Mouse (Mus musculus): ENCODE results near the gene Rec8. TPM values are rescaled to one million over a fixed set of nuclear protein-coding genes. Genes with fewer than 3 reads are reported as not detected.

Rec8 gene
- polyA plus RNA-seq, 1 experiment from 2014 or later = 14.1 TPM

DNA sequence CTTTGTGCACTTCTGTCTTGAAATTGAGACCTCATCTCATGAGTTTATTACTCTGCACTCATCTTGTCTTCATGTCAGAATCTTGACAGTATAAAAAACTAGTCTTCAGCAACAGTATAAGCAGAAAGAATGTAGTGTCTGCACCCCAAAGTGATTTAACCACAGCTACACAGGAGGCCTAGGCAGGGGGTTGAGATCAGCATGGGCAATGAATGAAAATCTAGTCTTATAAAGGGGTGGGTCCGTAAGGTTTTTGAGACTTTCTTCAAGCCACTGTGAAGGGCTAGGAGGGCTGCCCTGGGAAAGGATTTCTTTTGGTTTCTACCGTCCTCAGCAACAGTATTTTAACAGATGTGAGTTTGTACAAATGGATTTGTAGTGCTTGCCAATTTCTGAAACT, 42.8 kb downstream of the Rec8 start:
- no peaks in the 10 kb centered on the region for H3K9me3 ChIP-seq (replicated peaks; ENCODE audit: control insufficient read depth, low read length)
- H3K9ac ChIP-seq (ENCODE audit: low read depth, low read length) = no peak overlapping the region
- no peaks in the 10 kb centered on the region for H3K27me3 ChIP-seq (ENCODE audit: control insufficient read depth, insufficient read depth, low read length)
- peak overlapping the region; percentile 79 for H3K4me3 ChIP-seq (ENCODE audit: low read depth, low read length)
- peaks cover 17% of the 10 kb centered on the region for H3K36me3 ChIP-seq (ENCODE audit: control insufficient read depth, insufficient read depth, low read length)
- ATAC-seq (replicated peaks; ENCODE audit: insufficient number of reproducible peaks, low FRiP score, low TSS enrichment) = no peak
- H3K27ac ChIP-seq (ENCODE audit: low read depth, low read length) = no peak overlapping the region
- peak overlapping the region; percentile 72 for H3K4me2 ChIP-seq
- 65% methylated on average over 2 of the region's 2 CpGs for WGBS (ENCODE audit: insufficient replicate concordance)
- peaks cover 12% of the 10 kb centered on the region; the same call in 1 of the 2 replicates for H3K4me1 ChIP-seq (ENCODE audit: control insufficient read depth, insufficient read depth, low read length)

GRCm38 (mm10) chr14:55671486-55671832, 53.6 kb downstream of the Rec8 start:
- WGBS (ENCODE audit: insufficient replicate concordance) = 0% methylated on average over 12 of the region's 12 CpGs
- no peaks in the 10 kb centered on the region for H3K9me3 ChIP-seq (replicated peaks; ENCODE audit: control insufficient read depth, low read length)

GRCm38 (mm10) chr14:55671833-55672740, 54.2 kb downstream of the Rec8 start, which contains the start of the genes Gmpr2 and Nedd8:
Gene Gmpr2 (plus strand): TSS chr14:55671941.
Gene Nedd8 (minus strand): TSS chr14:55672124.
- WGBS (ENCODE audit: insufficient replicate concordance) = under 1% methylated on average over 38 of the region's 38 CpGs
- H3K36me3 ChIP-seq (ENCODE audit: control insufficient read depth, insufficient read depth, low read length) = peaks cover 13% of the 10 kb centered on the region
- peak within 1 kb of the TSS; percentile 89 for H3K4me3 ChIP-seq (ENCODE audit: low read depth, low read length)
- H3K27me3 ChIP-seq (ENCODE audit: control insufficient read depth, insufficient read depth, low read length) = no peaks in the 10 kb centered on the region
- H3K9ac ChIP-seq (ENCODE audit: low read depth, low read length) = peak within 1 kb of the TSS; percentile 88
- H3K9me3 ChIP-seq (replicated peaks; ENCODE audit: control insufficient read depth, low read length) = no peaks in the 10 kb centered on the region
- peak within 1 kb of the TSS; percentile 96 for H3K4me2 ChIP-seq
- peaks cover 10% of the 10 kb centered on the region; the same call in 1 of the 2 replicates for H3K4me1 ChIP-seq (ENCODE audit: control insufficient read depth, insufficient read depth, low read length)
- ATAC-seq (replicated peaks; ENCODE audit: insufficient number of reproducible peaks, low FRiP score, low TSS enrichment) = peak; percentile 95
- H3K27ac ChIP-seq (ENCODE audit: low read depth, low read length) = peak within 1 kb of the TSS; percentile 77

More at GRCm38 (mm10) chr14:55671486-55671832, 53.6 kb downstream of the Rec8 start:
- H3K4me3 ChIP-seq (ENCODE audit: low read depth, low read length) = peak overlapping the region; percentile 89
- H3K4me1 ChIP-seq (ENCODE audit: control insufficient read depth, insufficient read depth, low read length) = peaks cover 10% of the 10 kb centered on the region; the same call in 1 of the 2 replicates
- peak overlapping the region; percentile 88 for H3K9ac ChIP-seq (ENCODE audit: low read depth, low read length)
- ATAC-seq (replicated peaks; ENCODE audit: insufficient number of reproducible peaks, low FRiP score, low TSS enrichment) = peak; percentile 43; the same call in 1 of the 2 replicates
- H3K27ac ChIP-seq (ENCODE audit: low read depth, low read length) = peak overlapping the region; percentile 77
- H3K4me2 ChIP-seq = peak overlapping the region; percentile 96
- peaks cover 8% of the 10 kb centered on the region for H3K36me3 ChIP-seq (ENCODE audit: control insufficient read depth, insufficient read depth, low read length)
- no peaks in the 10 kb centered on the region for H3K27me3 ChIP-seq (ENCODE audit: control insufficient read depth, insufficient read depth, low read length)

DNA sequence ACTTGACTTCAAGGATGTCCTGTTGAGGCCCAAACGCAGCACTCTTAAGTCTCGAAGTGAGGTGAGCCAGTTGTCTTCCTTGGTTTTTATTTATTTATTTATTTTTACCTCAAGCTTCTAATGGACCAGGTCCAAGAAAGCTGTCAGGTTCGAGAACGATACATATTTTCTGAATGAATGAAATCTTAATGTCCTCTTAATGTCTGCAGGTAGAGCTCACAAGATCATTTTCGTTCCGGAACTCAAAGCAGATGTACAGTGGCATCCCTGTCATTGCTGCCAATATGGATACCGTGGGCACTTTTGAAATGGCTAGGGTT, 54.9 kb downstream of the Rec8 start:
- peak overlapping the region; percentile 72 for H3K4me2 ChIP-seq
- 80% methylated on average over 7 of the region's 7 CpGs for WGBS (ENCODE audit: insufficient replicate concordance)
- H3K4me1 ChIP-seq (ENCODE audit: control insufficient read depth, insufficient read depth, low read length) = peaks cover 10% of the 10 kb centered on the region; the same call in 1 of the 2 replicates
- no peaks in the 10 kb centered on the region for H3K9me3 ChIP-seq (replicated peaks; ENCODE audit: control insufficient read depth, low read length)
- H3K4me3 ChIP-seq (ENCODE audit: low read depth, low read length) = peak overlapping the region; percentile 89
- peaks cover 16% of the 10 kb centered on the region for H3K36me3 ChIP-seq (ENCODE audit: control insufficient read depth, insufficient read depth, low read length)
- ATAC-seq (replicated peaks; ENCODE audit: insufficient number of reproducible peaks, low FRiP score, low TSS enrichment) = no peak
- H3K9ac ChIP-seq (ENCODE audit: low read depth, low read length) = peak overlapping the region; percentile 88
- H3K27me3 ChIP-seq (ENCODE audit: control insufficient read depth, insufficient read depth, low read length) = no peaks in the 10 kb centered on the region
- no peak overlapping the region for H3K27ac ChIP-seq (ENCODE audit: low read depth, low read length)

Other genes with a start within 250 kb of the Rec8 start
- 22.0 and 44.5 TPM in 2 replicates for gene Dhrs4, start 139.3 kb upstream of the Rec8 start, polyA plus RNA-seq (2014; fragmentation: Nextera tagmentation; extraction: Ambion mirVana)
- 2.2 TPM in 2 replicates for gene Carmil3, start 127.4 kb upstream of the Rec8 start, polyA plus RNA-seq (2014; fragmentation: Nextera tagmentation; extraction: Ambion mirVana)
- 0.32 and 0.43 TPM in 2 replicates for gene Cpne6, start 107.6 kb upstream of the Rec8 start, polyA plus RNA-seq (2014; fragmentation: Nextera tagmentation; extraction: Ambion mirVana)
- not detected in 2 replicates for gene Nrl, start 93.1 kb upstream of the Rec8 start, polyA plus RNA-seq (2014; fragmentation: Nextera tagmentation; extraction: Ambion mirVana)
- 28.0 and 33.0 TPM in 2 replicates for gene Pck2, start 77.8 kb upstream of the Rec8 start, polyA plus RNA-seq (2014; fragmentation: Nextera tagmentation; extraction: Ambion mirVana)
- gene Dcaf11, start 58.0 kb upstream of the Rec8 start, polyA plus RNA-seq (2014; fragmentation: Nextera tagmentation; extraction: Ambion mirVana) = 61.3 and 71.1 TPM in 2 replicates
- 1.0 and 1.3 TPM in 2 replicates for gene A730061H03Rik, start 57.6 kb upstream of the Rec8 start, polyA plus RNA-seq (2014; fragmentation: Nextera tagmentation; extraction: Ambion mirVana)
- 107 and 108 TPM in 2 replicates for gene Fitm1, start 42.4 kb upstream of the Rec8 start, polyA plus RNA-seq (2014; fragmentation: Nextera tagmentation; extraction: Ambion mirVana)
- gene Psme1, start 39.9 kb upstream of the Rec8 start, polyA plus RNA-seq (2014; fragmentation: Nextera tagmentation; extraction: Ambion mirVana) = 223 and 235 TPM in 2 replicates
- 18.7 and 20.0 TPM in 2 replicates for gene Emc9, start 32.7 kb upstream of the Rec8 start, polyA plus RNA-seq (2014; fragmentation: Nextera tagmentation; extraction: Ambion mirVana)
- gene Psme2, start 26.9 kb upstream of the Rec8 start, polyA plus RNA-seq (2014; fragmentation: Nextera tagmentation; extraction: Ambion mirVana) = 222 and 223 TPM in 2 replicates
- gene Rnf31, start 26.3 kb upstream of the Rec8 start, polyA plus RNA-seq (2014; fragmentation: Nextera tagmentation; extraction: Ambion mirVana) = 11.2 and 13.0 TPM in 2 replicates
- gene Irf9, start 14.5 kb upstream of the Rec8 start, polyA plus RNA-seq (2014; fragmentation: Nextera tagmentation; extraction: Ambion mirVana) = 6.4 and 7.5 TPM in 2 replicates
- 70.1 and 81.7 TPM in 2 replicates for gene Ipo4, start 17.9 kb downstream of the Rec8 start, polyA plus RNA-seq (2014; fragmentation: Nextera tagmentation; extraction: Ambion mirVana)
- gene Gm49378, start 19.9 kb downstream of the Rec8 start, polyA plus RNA-seq (2014; fragmentation: Nextera tagmentation; extraction: Ambion mirVana) = 1.9 and 4.2 TPM in 2 replicates
- 78.7 and 86.9 TPM in 2 replicates for gene Tm9sf1, start 25.8 kb downstream of the Rec8 start, polyA plus RNA-seq (2014; fragmentation: Nextera tagmentation; extraction: Ambion mirVana)
- gene Tssk4, start 32.1 kb downstream of the Rec8 start, polyA plus RNA-seq (2014; fragmentation: Nextera tagmentation; extraction: Ambion mirVana) = 0.63 TPM in 2 replicates
- gene Mdp1, start 42.5 kb downstream of the Rec8 start, polyA plus RNA-seq (2014; fragmentation: Nextera tagmentation; extraction: Ambion mirVana) = 72.0 and 74.2 TPM in 2 replicates
- 41.3 and 43.3 TPM in 2 replicates for gene Gmpr2, start 53.9 kb downstream of the Rec8 start, polyA plus RNA-seq (2014; fragmentation: Nextera tagmentation; extraction: Ambion mirVana)
- gene Nedd8, start 54.1 kb downstream of the Rec8 start, polyA plus RNA-seq (2014; fragmentation: Nextera tagmentation; extraction: Ambion mirVana) = 512 and 535 TPM in 2 replicates
- gene Tinf2, start 63.8 kb downstream of the Rec8 start, polyA plus RNA-seq (2014; fragmentation: Nextera tagmentation; extraction: Ambion mirVana) = 39.6 and 42.3 TPM in 2 replicates
- gene Tgm1, start 95.9 kb downstream of the Rec8 start, polyA plus RNA-seq (2014; fragmentation: Nextera tagmentation; extraction: Ambion mirVana) = 0.13 and 0.30 TPM in 2 replicates
- gene Rabggta, start 104.2 kb downstream of the Rec8 start, polyA plus RNA-seq (2014; fragmentation: Nextera tagmentation; extraction: Ambion mirVana) = 19.1 and 19.7 TPM in 2 replicates
- gene Dhrs1, start 127.7 kb downstream of the Rec8 start, polyA plus RNA-seq (2014; fragmentation: Nextera tagmentation; extraction: Ambion mirVana) = 56.4 and 60.3 TPM in 2 replicates
- gene Nop9, start 127.7 kb downstream of the Rec8 start, polyA plus RNA-seq (2014; fragmentation: Nextera tagmentation; extraction: Ambion mirVana) = 25.1 and 26.3 TPM in 2 replicates
- gene Cideb, start 140.4 kb downstream of the Rec8 start, polyA plus RNA-seq (2014; fragmentation: Nextera tagmentation; extraction: Ambion mirVana) = 1.4 and 1.7 TPM in 2 replicates
- 0.16 and 1.0 TPM in 2 replicates for gene Ltb4r2, start 143.4 kb downstream of the Rec8 start, polyA plus RNA-seq (2014; fragmentation: Nextera tagmentation; extraction: Ambion mirVana)
- gene Ltb4r1, start 147.9 kb downstream of the Rec8 start, polyA plus RNA-seq (2014; fragmentation: Nextera tagmentation; extraction: Ambion mirVana) = 0.11 and 0.21 TPM in 2 replicates
- 13.2 and 19.7 TPM in 2 replicates for gene Adcy4, start 166.1 kb downstream of the Rec8 start, polyA plus RNA-seq (2014; fragmentation: Nextera tagmentation; extraction: Ambion mirVana)
- gene Ripk3, start 170.8 kb downstream of the Rec8 start, polyA plus RNA-seq (2014; fragmentation: Nextera tagmentation; extraction: Ambion mirVana) = 19.6 and 19.8 TPM in 2 replicates
- 15.5 and 16.9 TPM in 2 replicates for gene Nfatc4, start 205.1 kb downstream of the Rec8 start, polyA plus RNA-seq (2014; fragmentation: Nextera tagmentation; extraction: Ambion mirVana)
- 12.5 and 20.3 TPM in 2 replicates for gene Nynrin, start 236.0 kb downstream of the Rec8 start, polyA plus RNA-seq (2014; fragmentation: Nextera tagmentation; extraction: Ambion mirVana)

Measured in heart, embryonic 11.5 days (tissue).